Mouse (Mus musculus): ENCODE results near the gene Actr2.
"Not testable (repeated sequence)": the region's sequence is repeated elsewhere in the genome, so short reads cannot be mapped to it uniquely, and the experiment has no call there.

DNA sequence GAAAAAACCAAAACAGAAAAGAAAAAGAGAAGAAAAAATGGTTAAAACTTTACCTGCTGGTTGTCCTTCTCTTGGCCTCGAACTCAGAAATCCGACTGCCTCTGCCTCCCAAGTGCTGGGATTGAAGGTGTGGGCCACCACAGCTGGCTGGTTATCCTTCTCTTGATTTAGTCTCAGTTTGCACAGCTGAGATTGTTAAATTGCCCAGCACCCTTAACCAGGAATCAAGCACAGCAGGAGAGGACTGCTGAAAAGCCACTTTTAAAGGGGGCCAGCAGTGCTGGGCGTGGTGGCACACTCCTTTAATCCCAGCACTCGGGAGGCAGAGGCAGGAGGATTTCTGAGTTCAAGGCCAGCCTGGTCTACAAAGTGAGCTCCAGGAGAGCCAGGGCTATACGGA is 40.8 kb upstream of the Actr2 start:
- TF ChIP-seq CTCF (IDR thresholded peaks at IDR 0.05; ENCODE audit: low read depth); EP300 (optimal IDR thresholded peaks at IDR 0.05): not testable (repeated sequence)
